Mouse (Mus musculus) lung, adult 2 months (tissue): Measurements from ENCODE around the gene Scyl1.

Experiments
- CTCF ChIP-seq: fragments of 200-500 bp; IDR thresholded peaks from 2 replicates; pipeline ENCODE4 v1.5.1; 2011; ENCODE audit warnings: mild to moderate bottlenecking, low read length, control low read depth; ENCODE audit not compliant: insufficient read depth
- POLR2A ChIP-seq: fragments of 200-500 bp; IDR thresholded peaks from 2 replicates; pipeline ENCODE4 v1.6.1; 2011; ENCODE audit warnings: low read depth, mild to moderate bottlenecking, control low read depth, low read length, borderline replicate concordance; ENCODE audit errors: extremely low read depth

DNA sequence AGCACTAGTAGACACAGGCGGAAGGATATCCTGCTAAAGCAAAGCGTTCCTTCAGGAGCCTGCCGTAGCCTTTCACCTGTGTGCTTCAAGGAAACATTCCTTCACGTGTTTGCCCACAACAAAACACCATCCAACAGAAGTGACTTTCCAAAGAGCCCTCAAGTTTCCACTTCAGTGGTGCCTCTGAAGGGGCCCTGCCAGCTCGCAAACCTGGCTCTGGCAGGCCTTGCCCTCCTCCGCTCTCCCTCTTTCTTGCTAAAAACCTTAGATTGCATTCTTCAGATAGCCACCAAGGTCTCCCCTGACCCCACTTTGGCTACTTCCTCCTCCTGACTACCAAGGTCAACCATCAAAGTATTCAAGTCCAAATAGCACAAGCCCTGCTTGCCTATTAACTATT, 10.3 kb upstream of the Scyl1 start:
- TF ChIP-seq CTCF (no peak), POLR2A (no peak)
